Mouse (Mus musculus) heart, postnatal 0 days (tissue): ENCODE measurements around the gene Smtnl2.

ENCODE experiments used
- CTCF ChIP-seq: IDR thresholded peaks from 2 replicates; pipeline ENCODE4 v1.5.1; 2016; ENCODE audit warnings: antibody characterized with exemption, control low read depth, low read depth
- EP300 ChIP-seq: IDR thresholded peaks from 2 replicates; pipeline ENCODE4 v1.6.1; 2016; ENCODE audit warnings: antibody characterized with exemption, low read depth

GRCm38 (mm10) chr11:72342549-72343237 lies 68.8 kb downstream of the Smtnl2 start:
- TF ChIP-seq CTCF (peak; percentile 75), EP300 (no peak)
